Mouse (Mus musculus) adrenal gland, adult 2 months (tissue): Measurements from ENCODE around the gene Tmem51. TPM values are rescaled to one million over a fixed set of nuclear protein-coding genes. Genes with fewer than 3 reads are reported as not detected.
A peak's percentile ranks its signal among the peaks of the same experiment; 100 is the strongest.
"Not testable (repeated sequence)": the region's sequence is repeated elsewhere in the genome, so short reads cannot be mapped to it uniquely, and the experiment has no call there.

ENCODE experiments used
- DNase-seq: peaks from one replicate; pipeline ENCODE4 v3.0.0; 2021
- polyA plus RNA-seq: library from polyadenylated mRNA; depleted of rRNA; stranded (reverse); fragments of >200 nt; gene quantifications from 2 replicates; pipeline ENCODE4 v1.2.3, GENCODE M21; 2012
- total RNA-seq, 2 experiments: library from RNA; stranded (reverse); gene quantifications; 2 replicates each; pipeline ENCODE4 v1.2.3; 2021

The Tmem51 gene
- total and polyA plus RNA-seq, 3 experiments = 3.5 to 10.0 (median 5.3) TPM

GRCm38 (mm10) chr4:142060455-142061378 lies 23.4 kb downstream of the Tmem51 start:
- no peak for DNase-seq

GRCm38 (mm10) chr4:142059841-142060193 lies 24.3 kb downstream of the Tmem51 start:
- DNase-seq = no peak

GRCm38 (mm10) chr4:142059113-142059840 lies 24.8 kb downstream of the Tmem51 start:
- no peak for DNase-seq

- DNase-seq = no peak
Measured at GRCm38 (mm10) chr4:142057529-142058216, 26.4 kb downstream of the Tmem51 start.

GRCm38 (mm10) chr4:142055600-142055999 lies 28.5 kb downstream of the Tmem51 start:
- no peak for DNase-seq

- no peak for DNase-seq
Measured at GRCm38 (mm10) chr4:142054580-142054979, 29.5 kb downstream of the Tmem51 start.

GRCm38 (mm10) chr4:142053661-142054448 lies 30.2 kb downstream of the Tmem51 start:
- DNase-seq = no peak

- DNase-seq = no peak
Measured at GRCm38 (mm10) chr4:142053261-142053660, 30.8 kb downstream of the Tmem51 start.

- no peak for DNase-seq
Measured at GRCm38 (mm10) chr4:142052391-142053132, 31.5 kb downstream of the Tmem51 start.

GRCm38 (mm10) chr4:142051883-142052282 lies 32.2 kb downstream of the Tmem51 start:
- not testable (repeated sequence) for DNase-seq

- no peak for DNase-seq
Measured at GRCm38 (mm10) chr4:142049963-142050362, 34.1 kb downstream of the Tmem51 start.

GRCm38 (mm10) chr4:142048391-142048790 lies 35.7 kb downstream of the Tmem51 start:
- DNase-seq = no peak

- DNase-seq = peak; percentile 23
Measured at GRCm38 (mm10) chr4:142047005-142047404, 37.1 kb downstream of the Tmem51 start.

- DNase-seq = no peak
Measured at GRCm38 (mm10) chr4:142046496-142046895, 37.6 kb downstream of the Tmem51 start.

- no peak for DNase-seq
Measured at GRCm38 (mm10) chr4:142045595-142046163, 38.4 kb downstream of the Tmem51 start.

- DNase-seq = no peak
Measured at GRCm38 (mm10) chr4:142044452-142044851, 39.7 kb downstream of the Tmem51 start.

GRCm38 (mm10) chr4:142039662-142040353 lies 44.3 kb downstream of the Tmem51 start:
- no peak for DNase-seq

GRCm38 (mm10) chr4:142037897-142038296 lies 46.2 kb downstream of the Tmem51 start:
- DNase-seq = no peak

GRCm38 (mm10) chr4:142028533-142028932 lies 55.6 kb downstream of the Tmem51 start:
- peak; percentile 41 for DNase-seq

- DNase-seq = no peak
Measured at GRCm38 (mm10) chr4:142026965-142027364, 57.1 kb downstream of the Tmem51 start.
